Mouse (Mus musculus): ENCODE results near the gene Il6ra.
A peak's percentile ranks its signal among the peaks of the same experiment; 100 is the strongest.

The Il6ra gene

GRCm38 (mm10) chr3:89843148-89843547 is 69.8 kb downstream of the Il6ra start:
- DNase-seq: peak; percentile 84

DNA sequence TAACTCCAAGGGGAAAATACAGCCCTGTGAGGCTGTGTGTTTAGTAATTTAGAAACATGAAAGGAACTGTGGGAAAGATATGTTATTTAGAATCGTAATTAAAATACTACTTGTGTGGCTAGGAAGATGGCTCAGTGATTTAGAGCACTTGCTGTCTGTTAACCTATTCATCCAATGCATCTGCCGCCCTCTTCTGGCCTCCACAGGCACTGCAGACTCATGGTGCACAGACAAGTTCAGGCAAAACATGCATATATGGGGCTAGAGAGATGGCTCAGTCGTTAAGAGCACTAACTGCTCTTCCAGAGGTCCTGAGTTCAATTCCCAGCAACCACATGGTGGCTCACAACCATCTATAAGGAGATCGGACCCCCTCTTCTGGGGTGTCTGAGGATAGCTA is 70.7 kb downstream of the Il6ra start:
- peak; percentile 70 for DNase-seq

- DNase-seq: peak; percentile 77
Measured at GRCm38 (mm10) chr3:89835362-89835761, 77.6 kb downstream of the Il6ra start.

DNA sequence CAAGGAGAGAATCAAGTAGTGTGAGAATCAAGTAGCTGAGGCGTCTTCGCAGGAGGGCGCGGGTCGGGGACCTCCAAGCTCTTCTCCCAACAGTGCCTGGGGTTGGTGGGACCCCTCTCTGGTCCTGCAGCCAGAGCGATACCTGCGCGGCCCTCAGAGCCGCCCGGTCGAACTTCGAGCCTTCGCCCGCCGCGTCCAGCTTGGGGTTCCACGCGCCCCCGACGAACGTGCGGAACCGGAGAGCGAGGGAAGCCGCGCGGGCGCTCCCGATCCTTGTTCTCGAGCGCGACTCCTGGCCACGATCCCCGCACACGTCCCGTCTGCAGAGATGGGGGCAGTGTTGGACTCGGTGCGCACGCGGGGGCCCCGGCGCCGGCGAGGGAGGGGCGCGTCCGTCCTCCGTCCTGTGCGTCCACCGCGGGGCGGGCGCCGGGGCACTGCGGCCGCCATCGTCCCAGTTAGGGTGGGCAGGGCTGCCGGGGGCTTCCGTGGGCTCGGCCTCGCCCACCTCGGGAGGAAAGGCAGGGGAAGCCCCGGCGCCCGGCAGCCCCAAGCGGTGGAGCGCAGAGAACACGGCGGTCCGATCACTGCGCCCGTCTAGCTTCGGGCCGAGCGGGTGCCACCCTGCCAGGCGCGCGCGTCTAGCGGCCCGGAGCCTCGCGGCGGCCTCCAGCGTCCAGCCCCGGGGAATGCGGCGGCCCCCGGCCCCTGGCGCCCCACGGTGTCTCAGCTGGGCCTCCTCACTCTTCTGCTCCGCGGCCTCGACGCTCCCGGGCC is 82.0 kb downstream of the Il6ra start, which contains the start of gene She:
She (plus strand) TSS at position 556 of the 777 bp plus-strand sequence.
- DNase-seq: peak; percentile 64

GRCm38 (mm10) chr3:89826295-89826694 is 86.7 kb downstream of the Il6ra start:
- no peak for DNase-seq

- DNase-seq: no peak
Measured at GRCm38 (mm10) chr3:89823594-89823993, 89.4 kb downstream of the Il6ra start.

GRCm38 (mm10) chr3:89821548-89822480 is 91.2 kb downstream of the Il6ra start:
- no peak for DNase-seq

- DNase-seq: no peak
Measured at GRCm38 (mm10) chr3:89821096-89821513, 91.9 kb downstream of the Il6ra start.

GRCm38 (mm10) chr3:89820311-89821095 is 92.5 kb downstream of the Il6ra start:
- no peak for DNase-seq

DNA sequence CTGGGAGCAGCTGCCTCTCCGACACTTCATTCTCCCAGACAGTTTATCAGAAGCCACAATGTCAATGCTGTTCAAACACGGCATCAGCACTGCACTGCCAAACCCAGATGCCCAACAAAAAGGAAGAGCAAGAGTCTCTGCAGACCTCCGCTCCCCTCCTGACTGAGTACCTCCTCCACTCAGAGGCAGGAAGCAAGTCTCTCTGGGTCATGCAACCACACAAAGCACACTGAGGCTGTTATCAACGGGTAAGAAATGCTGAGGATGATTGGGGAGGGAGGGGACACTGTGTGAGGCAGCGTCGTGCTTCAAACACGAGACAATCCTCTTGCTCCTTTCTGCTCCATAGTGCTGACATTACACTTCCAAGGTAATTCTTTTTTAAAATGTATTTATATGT is 93.1 kb downstream of the Il6ra start:
- no peak for DNase-seq

GRCm38 (mm10) chr3:89818605-89819004 is 94.4 kb downstream of the Il6ra start:
- DNase-seq: no peak

DNA sequence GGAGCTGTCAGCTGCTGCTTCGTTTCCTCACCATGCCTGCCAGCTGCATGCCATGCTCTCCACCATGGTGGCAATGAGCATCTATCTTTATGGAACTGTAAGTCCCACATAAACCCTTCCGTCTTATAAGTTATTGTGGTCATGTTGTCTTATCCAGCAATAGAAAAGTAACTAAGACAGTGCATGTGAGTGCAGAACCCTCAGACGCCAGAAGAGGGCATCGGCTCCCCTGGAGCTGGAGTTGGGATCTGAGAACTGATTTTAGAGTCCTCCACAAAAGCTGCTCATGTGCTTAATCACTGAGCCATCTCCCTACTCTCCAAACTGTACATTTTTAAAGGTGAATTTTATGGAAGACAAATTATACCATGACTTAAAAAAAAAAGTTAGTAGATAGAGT is 95.9 kb downstream of the Il6ra start:
- DNase-seq: peak; percentile 75

All from lung, postnatal 36 days (tissue).